Mouse (Mus musculus) midbrain, postnatal 0 days (tissue): ENCODE measurements around the gene Myo5a. TPM values are rescaled to one million over a fixed set of nuclear protein-coding genes. Genes with fewer than 3 reads are reported as not detected.

Experiments used
- ATAC-seq: fragments of 200-750 bp; cut with Nextera tagmentation; 2 replicates; pipeline ENCODE4 v1.8.0; 2017; ENCODE audit warnings: moderate number of reproducible peaks, mild to moderate bottlenecking, moderate TSS enrichment, moderate library complexity; ENCODE audit not compliant: low FRiP score
- DNase-seq: peaks from one replicate; pipeline ENCODE4 v3.0.0-alpha.2; 2015; ENCODE audit warnings: low spot score
- H3K27ac ChIP-seq: fragments of 300-500 bp; sonication (generic); 2 replicates; pipeline ENCODE4 v1.5.1; 2014; ENCODE audit warnings: low read depth, mild to moderate bottlenecking, low read length, mixed read lengths
- H3K27me3 ChIP-seq: fragments of 300-500 bp; sonication (generic); 2 replicates; pipeline ENCODE4 v1.6.1; 2014; ENCODE audit warnings: low read length, control low read depth, mixed read lengths; ENCODE audit not compliant: insufficient read depth
- H3K36me3 ChIP-seq: fragments of 300-500 bp; sonication (generic); 2 replicates; pipeline ENCODE4 v1.6.1; 2014; ENCODE audit warnings: low read length, control low read depth, mixed read lengths; ENCODE audit not compliant: insufficient read depth
- H3K4me1 ChIP-seq: fragments of 300-500 bp; sonication (generic); 2 replicates; pipeline ENCODE4 v1.6.1; 2014; ENCODE audit warnings: mild to moderate bottlenecking, control low read depth, antibody characterized with exemption, low read length, mixed read lengths; ENCODE audit not compliant: insufficient read depth
- H3K4me2 ChIP-seq: fragments of 300-500 bp; sonication (generic); 2 replicates; pipeline ENCODE4 v1.6.1; 2014; ENCODE audit warnings: low read depth, mild to moderate bottlenecking, low read length, mixed read lengths; ENCODE audit not compliant: poor library complexity, severe bottlenecking
- H3K4me3 ChIP-seq: fragments of 300-500 bp; sonication (generic); 2 replicates; pipeline ENCODE4 v1.5.1; 2014; ENCODE audit warnings: low read depth, mild to moderate bottlenecking, low read length, moderate library complexity
- H3K9ac ChIP-seq: fragments of 300-500 bp; sonication (generic); replicated peaks from 2 replicates; pipeline ENCODE4 v1.6.1; 2014; ENCODE audit warnings: mild to moderate bottlenecking, low read length, moderate library complexity, mixed read lengths; ENCODE audit not compliant: poor library complexity, severe bottlenecking
- H3K9me3 ChIP-seq: fragments of 300-500 bp; sonication (generic); 2 replicates; pipeline ENCODE4 v1.6.1; 2016; ENCODE audit warnings: low read length, control low read depth
- CTCF ChIP-seq: IDR thresholded peaks from 2 replicates; pipeline ENCODE4 v1.5.1; 2016; ENCODE audit warnings: antibody characterized with exemption, mild to moderate bottlenecking
- WGBS: fragments of 180-500 bp; shearing (Covaris S2); extraction: QIAGEN DNeasy Blood & Tissue Kit; methylation state at CpG from one replicate; pipeline ENCODE4 v1.1.7; 2014; 5-methylcytosine and 5-hydroxymethylcytosine counted together
- polyA plus RNA-seq: library from polyadenylated mRNA; unstranded; fragments of >200 nt; fragmentation: Nextera tagmentation; extraction: Ambion mirVana; gene quantifications from 2 replicates; pipeline ENCODE4 v1.2.1, GENCODE M21; 2015
- total RNA-seq: library from RNA; depleted of rRNA; stranded (reverse); fragments of >200 nt; gene quantifications from 2 replicates; pipeline ENCODE4 v1.2.3, GENCODE M21; 2014

The Myo5a gene
- total and polyA plus RNA-seq, 2 experiments from 2014 or later, result 37.8 to 125 TPM

GRCm38 (mm10) chr9:75196335-75196734 is 125.5 kb downstream of the Myo5a start:
- TF ChIP-seq CTCF, result no peak
- Histone ChIP-seq H3K27ac (no peak overlapping the region), H3K4me1 (no peaks in the 10 kb centered on the region), H3K9me3 (no peaks in the 10 kb centered on the region), H3K9ac (no peak overlapping the region), H3K4me3 (no peak overlapping the region), H3K4me2 (no peak overlapping the region), H3K36me3 (peaks cover 25% of the 10 kb centered on the region), H3K27me3 (no peaks in the 10 kb centered on the region)
- WGBS, result 59% methylated on average over 2 of the region's 2 CpGs
- no peak for DNase-seq
- ATAC-seq, result no peak

- Histone ChIP-seq H3K4me2 (no peak overlapping the region), H3K27ac (no peak overlapping the region), H3K4me1 (no peaks in the 10 kb centered on the region), H3K36me3 (peaks cover 32% of the 10 kb centered on the region), H3K27me3 (no peaks in the 10 kb centered on the region), H3K9me3 (no peaks in the 10 kb centered on the region), H3K4me3 (no peak overlapping the region), H3K9ac (no peak overlapping the region)
- 0 out of 2 replicates have a peak, but pooled peaks have one; percentile 31 for ATAC-seq
- peak; percentile 69 for DNase-seq
- 34% methylated on average over 6 of the region's 6 CpGs for WGBS
- peak; percentile 68 for TF ChIP-seq CTCF
Measured at GRCm38 (mm10) chr9:75197297-75197696, 126.5 kb downstream of the Myo5a start.

GRCm38 (mm10) chr9:75201506-75201905 is 130.7 kb downstream of the Myo5a start:
- Histone ChIP-seq H3K4me1 (no peaks in the 10 kb centered on the region), H3K27ac (no peak overlapping the region), H3K9me3 (no peaks in the 10 kb centered on the region), H3K27me3 (no peaks in the 10 kb centered on the region), H3K4me2 (no peak overlapping the region), H3K4me3 (no peak overlapping the region), H3K36me3 (peaks cover 31% of the 10 kb centered on the region), H3K9ac (no peak overlapping the region)
- 100% methylated on average over 1 of the region's 1 CpGs for WGBS
- no peak for TF ChIP-seq CTCF
- DNase-seq (no peak), ATAC-seq (no peak)

- ATAC-seq (no peak), DNase-seq (no peak)
- no peak overlapping the region for H3K4me3 ChIP-seq
- no peak for TF ChIP-seq CTCF
- WGBS, result 92% methylated on average over 2 of the region's 2 CpGs
- H3K4me2 ChIP-seq, result no peak overlapping the region
- H3K4me1 ChIP-seq, result no peaks in the 10 kb centered on the region
- H3K9ac ChIP-seq, result no peak overlapping the region
- peaks cover 31% of the 10 kb centered on the region for H3K36me3 ChIP-seq
- H3K27me3 ChIP-seq, result no peaks in the 10 kb centered on the region
- no peaks in the 10 kb centered on the region for H3K9me3 ChIP-seq
- H3K27ac ChIP-seq, result no peak overlapping the region
Measured at GRCm38 (mm10) chr9:75202036-75202435, 131.2 kb downstream of the Myo5a start.

- 90% methylated on average over 1 of the region's 1 CpGs for WGBS
- ATAC-seq, result no peak
- Histone ChIP-seq H3K9ac (no peak overlapping the region), H3K9me3 (no peaks in the 10 kb centered on the region), H3K4me2 (no peak overlapping the region), H3K4me1 (no peaks in the 10 kb centered on the region), H3K27me3 (no peaks in the 10 kb centered on the region), H3K4me3 (no peak overlapping the region), H3K27ac (no peak overlapping the region), H3K36me3 (peaks cover 37% of the 10 kb centered on the region)
- TF ChIP-seq CTCF, result no peak
- no peak for DNase-seq
Measured at GRCm38 (mm10) chr9:75209246-75209645, 138.4 kb downstream of the Myo5a start.

GRCm38 (mm10) chr9:75210269-75210668 is 139.5 kb downstream of the Myo5a start:
- H3K4me2 ChIP-seq, result no peak overlapping the region
- TF ChIP-seq CTCF, result peak; percentile 28
- DNase-seq (no peak), ATAC-seq (no peak)
- no peaks in the 10 kb centered on the region for H3K9me3 ChIP-seq
- WGBS, result 51% methylated on average over 2 of the region's 2 CpGs
- H3K4me3 ChIP-seq, result no peak overlapping the region
- H3K36me3 ChIP-seq, result peaks cover 44% of the 10 kb centered on the region
- H3K27me3 ChIP-seq, result no peaks in the 10 kb centered on the region
- H3K27ac ChIP-seq, result no peak overlapping the region
- no peaks in the 10 kb centered on the region for H3K4me1 ChIP-seq
- no peak overlapping the region for H3K9ac ChIP-seq
